Mouse (Mus musculus): ENCODE measurements around the gene Ccdc183. TPM values are rescaled to one million over a fixed set of nuclear protein-coding genes. Genes with fewer than 3 reads are reported as not detected.

Ccdc183 gene
- polyA plus RNA-seq, 1 experiment from 2014 or later = 0.33 TPM

DNA sequence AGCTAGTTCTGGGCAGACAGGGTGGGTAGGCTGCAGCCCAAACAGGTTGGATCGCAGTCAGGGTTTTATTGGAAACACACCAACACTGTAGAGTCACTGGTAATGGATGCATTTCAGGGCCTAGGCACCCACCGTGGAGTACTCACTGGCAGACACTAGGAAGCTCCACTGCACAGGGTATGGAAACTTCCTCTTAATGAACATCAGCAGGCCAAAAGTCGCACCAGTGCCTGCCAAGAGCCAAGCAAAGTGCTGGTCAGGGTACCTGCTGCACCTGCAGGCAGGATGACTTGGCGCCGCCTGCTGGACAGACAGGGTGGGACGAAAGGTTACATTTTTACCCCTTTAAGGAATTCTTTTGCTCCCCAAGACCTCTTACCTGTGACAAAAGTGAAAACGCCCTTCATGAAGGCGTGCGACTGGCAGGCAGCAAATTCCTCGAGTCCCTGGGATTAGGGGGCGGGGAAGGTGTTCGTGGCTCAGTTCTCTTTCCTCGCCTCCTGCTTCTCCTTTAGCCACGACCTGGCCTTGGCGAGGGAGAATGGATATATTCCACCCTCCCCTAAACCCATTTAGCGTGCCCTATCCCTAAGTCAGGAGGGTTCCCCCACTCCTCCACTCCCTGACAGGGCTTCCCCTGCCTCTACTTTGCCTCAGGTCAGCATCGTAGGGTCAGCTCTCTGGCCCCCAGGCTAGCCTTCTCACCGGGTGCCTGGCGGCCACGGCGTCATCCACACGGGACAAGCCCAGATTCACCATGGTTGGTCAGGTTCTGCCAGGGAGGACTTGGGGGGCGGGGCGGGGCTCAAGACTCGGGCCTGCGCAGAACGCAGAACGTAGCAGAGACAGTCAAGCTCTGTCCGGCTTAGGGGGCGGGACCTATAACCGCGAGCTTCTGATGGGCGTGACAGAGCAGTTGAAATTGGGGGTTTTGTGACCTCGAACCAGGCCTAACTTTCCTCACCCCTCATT, 4.0 kb upstream of the Ccdc183 start, which contains the start of gene Tmem141:
Gene Tmem141, minus strand, starts transcription at position 777 of the 972 bp plus-strand sequence.
- peaks cover 14% of the 10 kb centered on the region for H3K27me3 ChIP-seq (replicated peaks; ENCODE audit: control insufficient read depth, insufficient read depth, low read length)
- peak within 1 kb of the TSS; percentile 62 for H3K27ac ChIP-seq (replicated peaks; ENCODE audit: low read depth, low read length)
- peaks cover 5% of the 10 kb centered on the region for H3K4me1 ChIP-seq (ENCODE audit: control insufficient read depth, insufficient read depth, low read length)
- peak; percentile 92 for DNase-seq (ENCODE audit: low spot score)
- peak within 1 kb of the TSS; percentile 51 for H3K4me3 ChIP-seq (ENCODE audit: low read depth, low read length)
- H3K4me2 ChIP-seq (ENCODE audit: low read depth, low read length) = peak within 1 kb of the TSS; percentile 88
- H3K9ac ChIP-seq (ENCODE audit: low read depth, low read length) = peak within 1 kb of the TSS; percentile 66
- ATAC-seq (ENCODE audit: low read depth) = peak; percentile 95
- H3K9me3 ChIP-seq (ENCODE audit: control insufficient read depth, low read length) = no peaks in the 10 kb centered on the region
- 8% methylated on average over 33 of the region's 34 CpGs for WGBS
- no peaks in the 10 kb centered on the region for H3K36me3 ChIP-seq (ENCODE audit: control insufficient read depth, insufficient read depth, low read length)

DNA sequence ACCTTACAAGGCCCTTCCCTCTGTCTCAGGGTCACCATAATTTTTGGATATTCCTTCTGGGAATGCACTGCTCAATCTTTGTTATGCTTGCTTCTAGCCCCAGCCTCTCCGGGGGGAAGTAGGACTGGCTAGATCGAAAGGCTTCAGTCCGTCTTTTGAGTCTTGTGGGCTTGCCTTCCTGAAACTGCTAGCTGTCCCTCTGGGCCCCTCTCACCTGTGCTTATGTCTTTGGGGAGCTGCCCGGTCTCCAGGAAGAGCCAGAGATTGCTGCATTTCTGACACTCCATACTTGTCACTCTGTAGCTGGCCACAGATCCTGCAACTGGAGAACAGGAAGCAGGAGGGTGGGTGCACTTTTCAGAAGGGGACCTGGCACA, 3.4 kb upstream of the Ccdc183 start:
- peaks cover 20% of the 10 kb centered on the region for H3K27me3 ChIP-seq (replicated peaks; ENCODE audit: control insufficient read depth, insufficient read depth, low read length)
- H3K9me3 ChIP-seq (ENCODE audit: control insufficient read depth, low read length) = no peaks in the 10 kb centered on the region
- H3K4me3 ChIP-seq (ENCODE audit: low read depth, low read length) = 0 out of 2 replicates have a peak overlapping the region, but pooled peaks have one; percentile 51
- H3K27ac ChIP-seq (replicated peaks; ENCODE audit: low read depth, low read length) = no peak overlapping the region
- 80% methylated on average over 4 of the region's 4 CpGs for WGBS
- DNase-seq (ENCODE audit: low spot score) = no peak
- H3K4me1 ChIP-seq (ENCODE audit: control insufficient read depth, insufficient read depth, low read length) = peaks cover 10% of the 10 kb centered on the region
- no peaks in the 10 kb centered on the region for H3K36me3 ChIP-seq (ENCODE audit: control insufficient read depth, insufficient read depth, low read length)
- H3K9ac ChIP-seq (ENCODE audit: low read depth, low read length) = no peak overlapping the region
- peak overlapping the region; percentile 88 for H3K4me2 ChIP-seq (ENCODE audit: low read depth, low read length)
- no peak for ATAC-seq (ENCODE audit: low read depth)

DNA sequence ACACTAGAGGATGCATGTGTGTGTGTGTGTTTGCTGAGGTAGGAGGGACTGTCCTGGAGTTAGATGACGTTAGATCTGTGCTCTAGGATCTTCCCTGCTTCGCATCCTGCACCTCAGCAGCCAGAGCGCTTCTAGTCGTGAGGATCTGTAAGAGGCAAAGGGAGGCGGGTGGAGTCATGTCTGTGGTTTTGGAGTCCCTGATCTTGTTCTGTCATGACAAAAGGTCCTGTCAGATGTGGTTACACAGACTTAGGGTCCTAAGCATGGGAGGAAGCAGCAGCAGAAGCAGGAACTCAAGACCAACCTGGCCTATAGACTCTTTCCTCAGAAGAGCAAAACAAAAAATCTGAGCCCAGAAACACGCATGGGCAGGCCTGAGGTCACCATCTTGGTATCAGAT, 2.9 kb upstream of the Ccdc183 start:
- H3K4me3 ChIP-seq (ENCODE audit: low read depth, low read length) = no peak overlapping the region
- H3K4me2 ChIP-seq (ENCODE audit: low read depth, low read length) = no peak overlapping the region
- no peaks in the 10 kb centered on the region for H3K9me3 ChIP-seq (ENCODE audit: control insufficient read depth, low read length)
- H3K27me3 ChIP-seq (replicated peaks; ENCODE audit: control insufficient read depth, insufficient read depth, low read length) = peaks cover 25% of the 10 kb centered on the region
- no peaks in the 10 kb centered on the region for H3K36me3 ChIP-seq (ENCODE audit: control insufficient read depth, insufficient read depth, low read length)
- DNase-seq (ENCODE audit: low spot score) (no peak), ATAC-seq (ENCODE audit: low read depth) (no peak)
- no peak overlapping the region for H3K27ac ChIP-seq (replicated peaks; ENCODE audit: low read depth, low read length)
- 62% methylated on average over 6 of the region's 6 CpGs for WGBS
- peaks cover 10% of the 10 kb centered on the region for H3K4me1 ChIP-seq (ENCODE audit: control insufficient read depth, insufficient read depth, low read length)
- H3K9ac ChIP-seq (ENCODE audit: low read depth, low read length) = no peak overlapping the region

- DNase-seq (ENCODE audit: low spot score) (no peak), ATAC-seq (ENCODE audit: low read depth) (no peak)
- Histone ChIP-seq H3K4me3 (ENCODE audit: low read depth, low read length) (peak overlapping the region; percentile 17; the same call in 1 of the 2 replicates), H3K27me3 (replicated peaks; ENCODE audit: control insufficient read depth, insufficient read depth, low read length) (peaks cover 32% of the 10 kb centered on the region), H3K36me3 (ENCODE audit: control insufficient read depth, insufficient read depth, low read length) (no peaks in the 10 kb centered on the region), H3K4me2 (ENCODE audit: low read depth, low read length) (peak overlapping the region; percentile 27), H3K9me3 (ENCODE audit: control insufficient read depth, low read length) (no peaks in the 10 kb centered on the region), H3K4me1 (ENCODE audit: control insufficient read depth, insufficient read depth, low read length) (peaks cover 9% of the 10 kb centered on the region), H3K27ac (replicated peaks; ENCODE audit: low read depth, low read length) (no peak overlapping the region), H3K9ac (ENCODE audit: low read depth, low read length) (no peak overlapping the region)
- WGBS = 23% methylated on average over 13 of the region's 22 CpGs
Measured at GRCm38 (mm10) chr2:25616398-25616797, 1.1 kb downstream of the Ccdc183 start.

DNA sequence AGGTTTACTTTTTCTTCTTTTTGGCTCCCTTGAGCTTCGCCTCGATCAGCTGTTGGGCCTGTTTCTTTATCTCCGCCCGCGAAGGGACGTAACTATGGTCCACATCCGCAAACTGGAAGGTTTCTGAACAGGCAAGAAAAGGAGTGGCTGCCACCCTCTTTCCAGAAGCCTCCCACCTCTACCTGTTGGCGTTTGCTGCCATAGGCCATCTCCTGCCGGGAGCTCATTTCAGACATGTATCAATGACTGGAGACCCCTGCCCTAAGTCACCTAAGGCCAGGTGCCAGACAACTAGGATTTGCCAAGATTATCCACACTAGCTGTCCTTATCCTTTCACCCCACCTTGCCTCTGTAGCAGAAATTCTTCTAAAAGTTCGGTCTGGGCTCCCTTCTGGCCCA, 8.8 kb downstream of the Ccdc183 start:
- Histone ChIP-seq H3K36me3 (ENCODE audit: control insufficient read depth, insufficient read depth, low read length) (0 out of 2 replicates have a peak, but pooled peaks cover 3% of the 10 kb centered on the region), H3K27me3 (replicated peaks; ENCODE audit: control insufficient read depth, insufficient read depth, low read length) (no peaks in the 10 kb centered on the region), H3K4me1 (ENCODE audit: control insufficient read depth, insufficient read depth, low read length) (peaks cover 17% of the 10 kb centered on the region), H3K9me3 (ENCODE audit: control insufficient read depth, low read length) (no peaks in the 10 kb centered on the region), H3K27ac (replicated peaks; ENCODE audit: low read depth, low read length) (peak overlapping the region; percentile 96), H3K9ac (ENCODE audit: low read depth, low read length) (peak overlapping the region; percentile 99), H3K4me2 (ENCODE audit: low read depth, low read length) (peak overlapping the region; percentile 69), H3K4me3 (ENCODE audit: low read depth, low read length) (peak overlapping the region; percentile 99)
- ATAC-seq (ENCODE audit: low read depth) = 0 out of 2 replicates have a peak, but pooled peaks have one; percentile 1
- DNase-seq (ENCODE audit: low spot score) = no peak
- 63% methylated on average over 10 of the region's 10 CpGs for WGBS

DNA sequence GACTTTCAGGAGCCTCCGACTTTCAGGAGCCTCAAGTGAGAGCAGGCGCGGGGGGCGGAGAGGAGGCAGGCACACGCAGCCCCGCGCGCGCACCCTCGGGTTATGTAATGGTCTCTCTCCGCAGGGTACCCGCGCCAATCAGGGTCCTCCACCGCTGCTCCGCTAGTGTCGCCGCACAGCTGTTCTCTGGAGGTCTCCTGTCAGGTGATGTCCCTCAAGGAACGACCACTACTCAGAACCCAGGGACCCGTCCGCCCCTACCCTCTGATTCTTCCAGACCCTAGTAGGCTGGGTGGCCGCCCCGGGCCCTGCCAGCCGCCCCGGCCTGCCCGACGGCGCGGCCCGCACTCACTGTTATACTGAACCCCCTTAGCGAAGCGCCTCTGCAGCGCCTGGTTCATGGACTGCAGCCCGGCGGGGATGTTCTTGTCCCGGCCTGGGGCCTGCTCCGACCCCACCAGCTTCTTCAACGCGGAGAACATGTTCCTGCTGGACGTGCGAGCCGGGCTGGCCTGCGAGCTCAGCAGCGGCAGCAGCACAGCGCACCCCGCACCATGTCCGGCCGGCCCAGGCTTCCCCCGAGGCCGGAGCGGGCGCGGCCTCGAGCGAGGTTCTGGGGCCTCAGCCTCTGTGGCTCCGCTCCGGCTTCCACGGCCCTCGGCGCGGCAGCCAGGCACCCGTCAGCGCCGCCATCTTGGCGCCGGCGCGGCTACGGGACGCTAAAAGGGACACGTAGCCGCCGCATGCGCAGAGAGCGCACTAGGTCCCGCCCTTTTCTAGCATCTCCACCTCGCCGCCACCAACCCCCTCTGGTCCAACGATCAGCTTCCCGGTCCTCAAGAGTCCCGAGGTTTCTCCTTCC, 9.5 kb downstream of the Ccdc183 start, which contains the start of gene Rabl6:
Gene Rabl6, minus strand, starts transcription at position 761 of the 862 bp plus-strand sequence.
- Histone ChIP-seq H3K27ac (replicated peaks; ENCODE audit: low read depth, low read length) (peak within 1 kb of the TSS; percentile 96), H3K4me3 (ENCODE audit: low read depth, low read length) (peak within 1 kb of the TSS; percentile 99), H3K36me3 (ENCODE audit: control insufficient read depth, insufficient read depth, low read length) (0 out of 2 replicates have a peak, but pooled peaks cover 9% of the 10 kb centered on the region), H3K9ac (ENCODE audit: low read depth, low read length) (peak within 1 kb of the TSS; percentile 99), H3K4me2 (ENCODE audit: low read depth, low read length) (peak within 1 kb of the TSS; percentile 69), H3K27me3 (replicated peaks; ENCODE audit: control insufficient read depth, insufficient read depth, low read length) (no peaks in the 10 kb centered on the region), H3K9me3 (ENCODE audit: control insufficient read depth, low read length) (no peaks in the 10 kb centered on the region), H3K4me1 (ENCODE audit: control insufficient read depth, insufficient read depth, low read length) (peaks cover 17% of the 10 kb centered on the region)
- WGBS = 0% methylated on average over 50 of the region's 80 CpGs
- DNase-seq (ENCODE audit: low spot score) (peak; percentile 95), ATAC-seq (ENCODE audit: low read depth) (peak; percentile 93)

- H3K4me2 ChIP-seq (ENCODE audit: low read depth, low read length) = no peak overlapping the region
- H3K27me3 ChIP-seq (replicated peaks; ENCODE audit: control insufficient read depth, insufficient read depth, low read length) = no peaks in the 10 kb centered on the region
- 96% methylated on average over 5 of the region's 5 CpGs for WGBS
- no peak overlapping the region for H3K9ac ChIP-seq (ENCODE audit: low read depth, low read length)
- ATAC-seq (ENCODE audit: low read depth) = no peak
- DNase-seq (ENCODE audit: low spot score) = no peak
- no peaks in the 10 kb centered on the region for H3K9me3 ChIP-seq (ENCODE audit: control insufficient read depth, low read length)
- peaks cover 63% of the 10 kb centered on the region for H3K36me3 ChIP-seq (ENCODE audit: control insufficient read depth, insufficient read depth, low read length)
- H3K4me1 ChIP-seq (ENCODE audit: control insufficient read depth, insufficient read depth, low read length) = peaks cover 11% of the 10 kb centered on the region
- no peak overlapping the region for H3K27ac ChIP-seq (replicated peaks; ENCODE audit: low read depth, low read length)
- H3K4me3 ChIP-seq (ENCODE audit: low read depth, low read length) = no peak overlapping the region
Measured at GRCm38 (mm10) chr2:25602526-25602925, 15.0 kb downstream of the Ccdc183 start.

GRCm38 (mm10) chr2:25600037-25600436, 17.4 kb downstream of the Ccdc183 start:
- whole genome bisulfite sequencing = 90% methylated on average over 2 of the region's 2 CpGs
- Histone ChIP-seq H3K9me3 (ENCODE audit: control insufficient read depth, low read length) (no peaks in the 10 kb centered on the region), H3K4me3 (ENCODE audit: low read depth, low read length) (no peak overlapping the region), H3K27me3 (replicated peaks; ENCODE audit: control insufficient read depth, insufficient read depth, low read length) (no peaks in the 10 kb centered on the region), H3K4me1 (ENCODE audit: control insufficient read depth, insufficient read depth, low read length) (no peaks in the 10 kb centered on the region), H3K4me2 (ENCODE audit: low read depth, low read length) (no peak overlapping the region), H3K27ac (replicated peaks; ENCODE audit: low read depth, low read length) (no peak overlapping the region), H3K9ac (ENCODE audit: low read depth, low read length) (no peak overlapping the region), H3K36me3 (ENCODE audit: control insufficient read depth, insufficient read depth, low read length) (peaks cover 88% of the 10 kb centered on the region)
- DNase-seq (ENCODE audit: low spot score) = no peak
- ATAC-seq (ENCODE audit: low read depth) = no peak

Data from embryonic facial prominence, embryonic 14.5 days (tissue).